Mouse (Mus musculus) gastrocnemius, postnatal 25 days (tissue): Measurements from ENCODE around the gene Prr7. TPM values are rescaled to one million over a fixed set of nuclear protein-coding genes. Genes with fewer than 3 reads are reported as not detected.

ENCODE experiments used
- DNase-seq: peaks from one replicate; pipeline ENCODE4 v3.0.0; 2022
- total RNA-seq, 2 experiments: library from RNA; stranded (reverse); gene quantifications; 1 replicate in 1 of 2; 2 replicates in 1 of 2; pipeline ENCODE4 v1.2.3; 2021

Prr7 gene
- total RNA-seq, 2 experiments from 2014 or later = 0.51 to 0.79 TPM

DNA sequence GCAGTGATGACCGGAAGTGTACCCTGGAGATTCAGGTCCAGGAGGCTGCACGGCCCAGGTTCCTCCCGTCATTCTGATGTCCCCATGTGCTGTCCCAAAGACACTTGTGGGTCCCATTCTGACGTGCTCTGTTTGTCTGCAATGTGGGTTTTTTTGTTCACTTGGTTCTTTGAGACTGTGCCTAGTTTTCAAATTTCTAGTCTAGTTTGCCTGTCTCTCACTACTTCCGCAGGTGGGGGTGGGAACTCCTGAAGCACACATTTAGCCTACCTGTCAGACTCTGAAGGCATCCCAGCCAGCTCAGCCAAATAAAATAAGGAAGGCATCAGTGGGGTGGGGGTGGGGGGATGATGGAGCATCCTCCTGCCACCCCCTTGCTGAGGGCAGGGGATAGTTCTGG, 15.9 kb upstream of the Prr7 start:
- no peak for DNase-seq

DNA sequence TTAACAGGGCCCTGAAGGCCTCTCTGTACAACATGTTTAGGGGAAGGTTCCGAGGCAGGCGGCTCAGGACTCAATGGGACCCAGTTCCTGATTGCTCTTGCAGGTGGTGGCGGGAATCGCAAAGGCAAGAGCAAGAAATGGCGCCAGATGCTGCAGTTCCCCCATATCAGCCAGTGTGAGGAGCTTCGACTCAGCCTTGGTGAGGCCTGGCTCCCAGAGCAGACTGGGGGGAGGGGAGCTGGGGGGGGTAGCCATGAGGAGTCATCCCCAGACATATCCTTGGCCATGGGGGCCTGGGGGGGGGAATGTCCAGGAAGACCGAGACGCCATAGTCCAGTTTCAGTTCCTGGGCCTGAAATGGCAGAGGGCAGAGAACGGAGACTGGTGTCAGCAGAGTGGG, 14.9 kb upstream of the Prr7 start:
- DNase-seq = no peak

DNA sequence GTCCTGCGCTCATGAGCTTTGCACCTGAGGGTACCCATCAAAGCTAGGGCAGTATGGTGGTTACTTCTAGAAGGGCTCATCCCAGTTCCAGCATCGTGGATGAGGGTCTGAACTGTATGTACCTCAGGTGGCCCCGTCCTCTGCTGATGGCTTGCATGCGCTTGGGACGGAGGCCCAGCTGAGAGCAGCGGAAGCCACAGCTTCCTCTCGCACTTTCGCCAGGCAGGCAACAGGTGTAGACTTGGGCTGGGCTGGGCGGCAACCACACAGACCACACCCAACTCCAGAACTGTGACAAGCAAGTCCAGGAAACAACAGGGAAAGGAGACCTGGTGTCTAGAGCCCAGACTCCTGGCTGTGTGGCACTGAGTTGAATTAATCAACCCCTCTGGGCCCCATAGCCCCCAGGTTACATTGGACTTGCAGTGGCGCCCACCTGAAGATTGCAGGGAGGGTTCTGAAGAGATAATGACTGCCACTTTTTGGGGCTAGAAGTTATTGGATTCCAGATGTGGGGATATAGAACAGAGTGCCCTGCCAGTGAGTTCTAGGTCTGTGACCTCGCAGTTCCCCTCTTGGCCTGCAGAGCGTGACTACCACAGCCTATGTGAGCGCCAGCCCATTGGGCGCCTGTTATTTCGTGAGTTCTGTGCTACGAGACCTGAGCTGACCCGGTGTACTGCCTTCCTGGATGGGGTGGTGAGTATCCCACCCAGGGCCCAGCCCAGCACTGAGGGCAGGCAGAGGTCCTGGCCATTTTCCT, 14.2 kb upstream of the Prr7 start:
- DNase-seq = no peak

DNA sequence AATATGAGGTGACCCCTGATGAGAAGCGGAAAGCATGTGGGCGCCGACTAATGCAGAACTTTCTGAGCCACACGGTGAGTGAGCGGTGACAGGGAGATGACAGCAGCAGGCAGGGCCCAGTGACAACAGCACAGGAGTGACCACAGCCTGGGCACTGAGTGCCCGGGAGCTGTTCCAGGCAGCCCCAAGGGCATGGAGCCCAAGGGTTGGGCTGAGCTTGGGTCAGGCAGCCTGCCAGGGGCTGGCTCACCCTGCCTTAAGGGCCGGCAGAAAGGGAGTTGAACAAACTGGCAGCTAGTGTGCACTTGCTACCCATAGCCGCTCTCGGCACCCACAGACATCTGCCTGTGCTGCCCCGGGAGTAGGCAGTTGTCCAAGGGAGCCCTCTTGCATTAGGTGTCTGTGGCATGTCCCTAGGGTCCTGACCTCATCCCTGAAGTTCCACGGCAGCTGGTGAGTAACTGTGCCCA, 13.5 kb upstream of the Prr7 start:
- peak; percentile 89 for DNase-seq

DNA sequence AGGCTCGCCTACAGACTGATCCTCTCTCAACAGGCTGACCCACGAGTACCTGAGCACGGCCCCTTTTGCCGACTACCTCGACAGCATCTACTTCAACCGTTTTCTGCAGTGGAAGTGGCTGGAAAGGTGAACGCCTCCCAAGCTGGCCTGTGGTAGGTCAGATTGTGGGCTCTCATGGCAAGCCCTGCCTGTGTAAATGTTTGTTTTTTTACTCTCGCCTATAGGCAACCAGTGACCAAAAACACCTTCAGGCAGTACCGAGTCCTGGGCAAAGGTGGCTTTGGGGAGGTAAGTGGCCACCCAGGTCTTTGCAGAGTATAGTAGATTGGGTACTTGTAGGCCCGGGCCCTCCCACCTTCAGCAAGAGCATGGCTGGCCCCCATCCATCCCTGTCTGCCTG, 12.8 kb upstream of the Prr7 start:
- no peak for DNase-seq

DNA sequence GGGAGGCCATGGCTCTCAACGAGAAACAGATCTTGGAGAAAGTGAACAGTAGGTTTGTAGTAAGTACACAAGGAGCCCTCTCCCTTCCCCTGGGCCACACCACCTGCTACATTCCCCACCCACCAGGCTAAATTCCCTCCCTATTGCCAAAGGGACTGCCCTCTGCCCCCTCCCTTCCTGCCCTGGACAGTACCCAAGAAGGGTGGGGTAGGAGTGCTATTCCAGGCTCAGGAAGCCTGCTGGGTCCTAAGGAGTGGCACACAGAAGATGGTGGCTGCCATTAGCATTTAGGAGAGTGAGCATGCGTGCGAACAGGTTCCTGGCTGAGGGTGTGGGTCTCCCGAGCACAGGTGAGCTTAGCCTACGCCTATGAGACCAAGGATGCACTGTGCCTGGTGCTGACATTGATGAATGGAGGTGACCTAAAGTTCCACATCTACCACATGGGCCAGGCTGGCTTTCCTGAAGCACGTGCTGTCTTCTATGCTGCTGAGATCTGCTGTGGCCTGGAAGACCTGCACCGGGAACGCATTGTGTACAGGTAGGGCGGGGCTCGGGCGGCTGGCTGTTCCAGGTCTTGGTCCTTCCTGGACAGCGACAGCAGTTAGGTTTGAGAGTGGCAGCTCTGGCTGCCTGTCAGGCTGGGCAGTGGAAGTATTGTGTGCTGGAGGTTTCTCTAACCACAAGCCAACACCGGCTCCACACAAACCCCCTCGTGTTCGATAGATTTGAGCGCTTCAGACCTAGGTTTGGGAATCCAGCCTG, 12.1 kb upstream of the Prr7 start:
- DNase-seq = peak; percentile 58

DNA sequence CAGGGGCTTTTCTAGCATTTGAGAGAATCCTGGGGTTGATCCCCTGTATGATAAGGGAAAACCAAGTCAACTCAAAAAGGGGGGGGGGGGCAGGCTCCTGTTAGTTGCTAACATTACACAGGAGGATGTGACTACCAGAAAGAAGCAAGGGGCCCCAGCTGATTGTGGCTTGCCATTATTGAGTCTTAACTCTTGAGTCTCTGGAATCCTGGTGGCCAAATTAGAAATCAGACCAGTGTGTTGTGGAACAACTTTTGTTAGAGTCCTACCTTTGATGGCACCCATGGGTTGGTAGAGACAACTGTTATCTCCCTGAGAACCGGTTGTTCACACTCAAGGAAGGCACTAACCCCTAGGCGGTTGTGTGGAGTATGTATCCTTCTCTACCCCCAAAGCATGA, 1.1 kb upstream of the Prr7 start:
- no peak for DNase-seq

DNA sequence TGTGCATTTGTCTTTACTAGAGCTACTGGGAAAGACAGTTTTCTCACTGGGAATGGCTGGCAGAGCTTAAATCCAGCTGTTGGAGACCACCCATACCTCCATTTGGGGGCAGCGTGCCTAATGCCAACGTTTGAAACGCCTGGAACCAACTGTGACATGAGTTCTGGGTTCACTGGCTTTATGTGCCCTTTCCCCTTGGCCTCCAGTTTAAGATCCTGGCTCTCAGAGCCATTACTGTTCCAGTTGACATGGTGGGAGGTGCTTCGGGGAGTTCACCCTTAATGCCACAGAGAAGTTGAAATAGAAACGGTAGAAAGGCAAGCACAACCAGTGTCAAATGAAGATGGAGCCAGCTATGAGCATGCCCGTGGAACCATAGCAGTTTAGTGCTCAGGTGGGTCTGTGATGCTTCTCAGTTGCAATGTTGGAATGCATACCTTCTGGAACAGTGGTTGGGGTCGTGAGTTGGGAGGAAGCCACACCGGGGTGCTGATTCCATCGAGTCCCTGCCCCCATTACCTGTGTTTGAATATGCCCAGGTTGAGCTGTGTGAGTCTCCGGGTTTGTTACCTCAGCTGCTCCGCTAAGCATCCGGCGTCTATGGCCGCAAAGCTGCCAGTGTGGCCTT, 554 bp upstream of the Prr7 start:
- no peak for DNase-seq

DNA sequence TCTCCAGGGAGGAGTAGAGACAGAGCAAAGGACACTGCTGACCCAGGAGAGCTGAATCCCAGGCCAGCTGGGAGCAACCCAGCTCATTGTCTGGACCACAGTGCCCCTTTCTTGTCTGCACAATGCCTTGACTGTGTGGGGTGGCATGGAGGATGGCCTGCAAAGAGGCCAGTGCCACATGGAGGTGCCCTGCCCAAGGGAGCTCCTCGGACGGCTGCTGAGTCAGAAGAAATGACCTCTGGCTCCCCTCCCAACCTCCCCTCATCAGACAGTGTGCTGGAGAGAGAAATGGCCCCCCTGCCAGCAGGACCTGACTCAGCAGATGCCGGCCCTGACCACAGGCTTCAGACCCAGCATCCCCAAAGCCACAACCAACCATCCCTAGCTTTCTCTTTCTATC, 1.1 kb downstream of the Prr7 start:
- DNase-seq = no peak

DNA sequence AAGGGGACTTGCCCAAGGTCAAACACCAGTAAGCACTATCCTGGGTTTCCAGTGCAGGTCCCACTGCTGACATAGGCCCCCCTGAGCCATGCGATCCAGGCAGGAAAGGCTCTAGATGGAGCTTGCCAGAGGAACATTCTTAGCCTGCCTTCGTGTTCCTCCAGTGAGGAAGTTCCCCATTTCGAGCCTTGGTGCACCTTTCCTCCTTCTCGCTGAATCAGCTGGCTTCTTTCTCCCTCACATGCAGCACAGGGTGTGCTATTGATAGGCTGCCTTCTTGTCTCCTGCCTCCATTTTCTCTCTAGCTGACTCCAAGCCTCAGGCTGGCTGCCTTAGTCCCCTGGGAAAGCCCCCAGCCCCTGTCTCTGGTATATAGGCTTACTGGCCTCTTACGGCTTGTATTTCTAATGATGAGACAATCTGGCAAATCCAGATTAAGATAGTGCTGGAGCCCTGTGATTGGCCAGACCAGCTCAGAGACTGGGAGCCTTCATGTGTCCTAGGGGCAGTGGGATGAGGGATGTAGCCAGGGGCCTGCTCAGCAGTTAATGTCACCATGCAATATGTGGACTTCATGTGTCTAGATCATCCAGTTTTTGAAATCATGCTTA, 1.9 kb downstream of the Prr7 start:
- no peak for DNase-seq

DNA sequence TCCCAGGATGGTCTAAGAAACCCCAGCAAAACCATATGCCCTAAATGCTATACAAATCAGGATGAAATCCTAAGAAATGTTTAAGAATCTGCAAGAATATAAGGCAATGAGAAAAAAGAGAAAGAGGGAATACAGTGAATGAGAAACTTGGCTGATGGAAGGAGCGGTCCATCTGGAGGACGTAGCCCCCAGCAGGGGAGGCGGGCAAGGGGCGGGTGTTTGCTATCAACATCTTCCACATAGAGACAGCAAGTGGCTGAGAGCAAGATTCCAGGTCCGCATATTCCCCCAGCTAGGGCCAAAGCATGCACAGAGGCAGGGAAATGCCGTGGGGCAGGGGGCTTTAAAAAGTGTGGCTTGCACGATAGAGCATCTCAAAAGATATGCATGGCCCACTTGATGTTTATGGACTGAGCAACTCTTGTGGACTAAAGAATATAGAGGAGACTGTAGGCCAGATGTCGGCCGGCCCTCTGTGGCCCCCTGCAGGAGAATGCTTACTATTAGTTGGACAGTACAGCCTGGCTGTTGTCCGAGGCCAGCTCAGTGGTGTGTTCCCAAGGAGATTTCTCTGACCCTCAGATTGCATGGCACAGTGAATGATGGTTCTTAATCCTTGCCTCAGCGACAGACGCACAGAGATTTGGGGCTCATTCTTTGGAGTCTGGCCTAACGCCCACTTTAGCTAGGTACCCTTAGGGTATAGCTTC, 4.9 kb downstream of the Prr7 start:
- DNase-seq = no peak

DNA sequence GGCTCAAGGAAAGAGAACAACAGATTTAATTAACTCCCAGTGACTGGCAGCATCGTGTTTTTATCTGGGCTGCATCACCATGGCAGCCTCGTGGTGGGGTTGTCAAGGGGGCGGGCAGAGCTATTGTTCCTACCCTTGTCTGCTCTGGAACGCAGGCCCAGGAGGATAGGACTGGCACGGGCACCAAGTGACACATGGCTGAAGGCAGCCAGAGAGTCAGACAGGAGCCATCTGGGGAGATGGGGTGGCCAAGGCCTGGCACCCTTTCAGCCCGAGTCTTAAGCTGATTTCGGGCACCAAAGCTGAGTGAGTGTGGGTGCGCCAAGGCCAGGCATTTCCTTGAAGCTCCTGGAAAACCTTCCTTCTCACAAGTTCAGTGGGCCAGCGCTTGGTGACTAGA, 6.3 kb downstream of the Prr7 start:
- no peak for DNase-seq

DNA sequence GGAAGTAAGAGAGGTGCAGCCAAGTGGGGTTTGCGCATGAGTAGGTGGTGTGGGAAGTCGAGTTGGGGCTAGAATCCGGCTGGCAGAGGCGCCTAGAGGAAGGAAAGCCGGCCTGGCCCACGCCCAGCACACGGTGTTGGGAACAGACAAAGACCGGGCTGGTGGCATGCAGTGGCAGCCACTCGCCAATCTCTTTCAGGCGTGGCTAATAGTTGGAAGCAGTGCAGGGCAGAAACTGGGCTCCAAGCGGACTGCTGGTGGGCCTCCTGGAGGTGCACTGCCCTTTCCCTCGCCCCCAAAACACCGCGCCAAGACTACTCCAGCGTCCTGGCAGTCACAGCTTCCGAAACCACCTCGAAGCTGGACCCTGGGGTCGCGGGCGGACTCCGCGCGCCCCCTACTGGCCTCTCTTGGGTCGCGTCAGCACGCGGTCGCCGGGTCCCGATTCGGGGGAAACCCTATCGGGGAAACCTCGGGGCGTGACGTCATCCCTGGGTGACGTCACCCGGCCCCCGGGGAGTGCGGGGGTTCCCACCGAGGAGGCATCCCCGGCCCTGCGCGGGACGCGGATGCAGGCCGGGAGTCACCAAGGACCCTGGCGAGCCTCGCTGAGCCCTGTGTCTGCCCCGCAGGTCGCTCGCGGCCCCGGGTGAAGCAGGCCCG, 7.2 kb downstream of the Prr7 start:
- peak; percentile 80 for DNase-seq

DNA sequence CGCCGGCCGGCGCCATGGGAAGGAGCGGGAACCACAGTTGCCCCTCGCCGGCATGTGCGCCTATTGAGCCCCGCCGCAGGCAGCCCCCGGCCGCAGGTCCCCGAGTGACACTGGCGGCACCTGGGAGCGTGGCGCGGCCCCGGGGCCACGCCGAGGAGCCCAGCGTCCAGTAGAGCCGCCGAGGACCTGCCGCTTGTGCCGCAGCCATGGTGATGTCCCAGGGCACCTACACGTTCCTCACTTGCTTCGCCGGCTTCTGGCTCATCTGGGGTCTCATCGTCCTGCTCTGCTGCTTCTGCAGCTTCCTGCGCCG, 7.7 kb downstream of the Prr7 start:
- DNase-seq = no peak

DNA sequence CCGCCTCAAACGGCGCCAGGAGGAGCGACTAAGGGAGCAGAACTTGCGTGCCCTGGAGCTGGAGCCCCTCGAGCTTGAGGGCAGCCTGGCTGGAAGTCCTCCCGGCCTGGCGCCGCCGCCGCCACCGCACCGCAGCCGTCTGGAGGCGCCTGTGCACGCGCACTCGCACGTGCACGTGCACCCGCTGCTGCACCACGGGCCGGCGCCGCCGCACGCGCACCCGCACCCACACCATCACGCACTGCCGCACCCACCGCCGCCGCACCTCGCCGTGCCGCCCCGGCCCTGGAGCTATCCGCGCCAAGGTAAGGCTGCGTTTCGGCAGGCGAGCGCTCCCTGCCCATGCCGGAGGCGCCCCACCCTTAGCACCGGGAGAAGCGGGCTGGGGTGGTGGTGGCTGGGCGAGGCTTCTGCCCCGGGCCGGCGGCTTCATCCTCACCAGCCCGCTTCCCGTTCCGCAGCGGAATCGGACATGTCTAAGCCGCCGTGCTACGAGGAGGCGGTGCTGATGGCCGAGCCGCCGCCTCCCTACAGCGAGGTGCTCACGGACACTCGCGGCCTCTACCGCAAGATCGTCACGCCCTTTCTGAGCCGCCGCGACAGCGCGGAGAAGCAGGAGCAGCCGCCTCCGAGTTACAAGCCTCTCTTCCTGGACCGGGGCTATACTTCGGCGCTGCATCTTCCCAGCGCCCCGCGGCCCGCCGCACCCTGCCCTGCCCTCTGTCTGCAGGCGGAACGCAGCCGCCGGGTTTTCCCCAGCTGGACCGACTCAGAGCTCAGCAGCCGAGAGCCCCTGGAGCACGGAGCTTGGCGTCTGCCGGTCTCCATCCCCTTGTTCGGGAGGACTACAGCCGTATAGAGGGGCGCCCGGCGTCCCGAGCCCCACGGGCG, 8.3 kb downstream of the Prr7 start:
- DNase-seq = no peak

DNA sequence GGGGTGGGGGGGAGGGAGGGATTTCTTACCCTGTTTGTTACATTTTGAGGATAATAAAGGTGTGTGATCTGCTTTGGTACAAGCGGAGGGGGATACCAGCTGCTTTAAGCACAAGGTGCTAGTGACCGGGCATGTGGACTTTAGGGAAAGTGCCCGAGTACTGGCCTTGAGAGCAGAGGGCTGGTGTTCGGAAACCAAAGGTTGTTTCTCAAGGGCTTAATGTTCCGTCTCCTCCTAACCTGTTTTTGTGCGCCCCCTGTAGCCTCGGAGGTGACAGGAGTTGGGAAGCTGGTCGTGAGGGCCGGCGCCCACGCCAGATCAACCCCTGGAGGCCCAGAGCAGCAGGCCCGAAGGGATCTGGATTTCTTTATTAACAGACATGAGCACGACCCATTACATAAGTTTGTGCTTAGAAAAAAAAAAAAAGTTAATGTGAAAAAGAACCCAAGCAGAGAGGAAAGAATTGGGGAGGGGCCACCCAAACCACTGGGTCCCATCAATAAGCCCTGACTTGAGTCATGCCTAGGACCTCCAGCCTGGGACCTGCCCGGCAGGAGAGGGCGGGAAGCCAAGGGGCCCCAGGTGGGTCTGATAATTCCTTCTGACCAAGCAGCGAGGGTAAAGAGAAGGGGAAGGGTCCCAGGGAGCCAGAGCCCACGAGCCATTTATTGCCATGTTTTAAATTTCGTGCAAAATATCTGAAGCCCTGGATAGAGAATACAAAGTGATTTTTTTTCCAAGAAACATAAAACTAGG, 9.2 kb downstream of the Prr7 start:
- DNase-seq = no peak

DNA sequence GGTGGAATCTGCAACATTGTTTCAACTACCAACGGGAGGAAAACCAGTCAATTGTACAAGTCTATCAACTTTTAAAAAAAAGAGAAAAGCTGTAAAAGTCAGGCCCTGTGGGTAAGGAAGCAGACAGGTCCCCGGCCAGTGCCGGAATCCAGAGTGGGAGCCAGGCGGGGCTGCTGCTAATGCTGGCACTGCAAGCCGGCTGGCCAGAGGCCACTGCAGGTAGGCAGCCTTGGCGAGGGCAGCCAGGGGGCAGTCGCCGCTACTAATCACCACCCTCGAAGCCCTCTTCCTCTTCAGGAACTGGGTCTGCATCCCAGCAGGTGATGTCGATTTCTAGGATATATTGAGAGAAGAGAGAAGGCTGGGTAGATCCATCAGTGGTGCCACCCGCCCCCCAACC, 9.9 kb downstream of the Prr7 start:
- DNase-seq = no peak

DNA sequence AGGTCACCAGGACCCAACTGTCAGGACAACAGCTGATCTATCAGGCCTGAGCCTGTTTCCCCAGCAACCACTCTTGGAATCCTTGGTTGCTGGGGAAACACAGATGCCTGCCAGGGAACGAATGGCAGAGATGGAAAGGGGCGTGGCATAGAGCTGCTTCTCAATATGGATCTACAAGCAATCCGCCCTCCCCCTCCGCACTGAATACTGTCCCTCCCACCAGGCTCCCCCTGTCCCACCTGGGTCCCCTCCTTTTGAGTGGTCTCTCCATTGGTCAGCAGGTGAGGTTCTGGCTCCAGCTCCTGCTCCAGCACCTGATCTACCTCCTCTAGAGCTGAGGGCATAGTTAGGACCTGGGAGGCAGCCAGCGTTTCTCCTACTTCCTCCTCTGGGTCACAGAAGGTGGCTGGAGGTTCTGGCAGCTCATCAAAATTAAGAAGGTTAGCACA, 10.6 kb downstream of the Prr7 start:
- no peak for DNase-seq

DNA sequence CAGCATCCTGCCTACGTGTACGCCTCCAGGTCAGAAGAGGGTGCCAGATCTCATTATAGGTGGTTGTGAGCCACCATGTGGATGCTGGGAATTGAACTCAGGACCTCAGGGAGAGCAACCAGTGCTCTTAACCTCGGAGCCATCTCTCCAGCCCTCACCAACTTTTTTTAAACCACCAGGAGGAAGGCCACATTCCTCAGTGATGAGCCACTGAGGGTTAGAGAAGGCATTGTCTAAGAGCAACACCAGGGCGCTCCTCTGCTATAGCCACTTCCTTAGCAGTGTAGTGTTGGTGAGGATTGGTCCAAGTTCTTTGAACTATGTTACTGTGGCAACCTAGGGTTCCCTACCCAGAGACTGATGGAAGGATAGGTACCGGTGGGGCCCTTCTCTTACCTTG, 11.7 kb downstream of the Prr7 start:
- no peak for DNase-seq

DNA sequence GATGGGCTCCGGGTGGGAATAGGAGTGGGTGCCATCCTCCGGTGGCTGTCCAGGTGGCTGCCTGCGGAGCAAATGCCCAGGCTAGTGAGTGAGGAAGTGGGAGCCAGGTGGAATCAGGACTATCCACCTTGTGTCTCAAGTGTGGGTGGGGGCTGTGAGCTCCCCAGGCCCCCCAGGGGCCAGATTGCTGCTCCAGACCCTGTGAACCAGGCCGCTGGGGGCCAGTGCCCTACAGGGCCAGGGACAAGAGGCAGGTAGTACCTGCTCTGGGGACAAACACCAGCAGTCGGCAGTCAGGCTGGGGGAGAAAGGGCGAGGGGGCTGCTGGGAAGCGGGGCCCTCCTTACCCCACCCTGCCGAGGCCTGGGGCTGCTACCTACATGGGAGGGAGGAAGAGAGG, 12.2 kb downstream of the Prr7 start:
- DNase-seq = no peak
